ENCODE assay signal across 10 mouse cellular contexts in the genomic region with DNA sequence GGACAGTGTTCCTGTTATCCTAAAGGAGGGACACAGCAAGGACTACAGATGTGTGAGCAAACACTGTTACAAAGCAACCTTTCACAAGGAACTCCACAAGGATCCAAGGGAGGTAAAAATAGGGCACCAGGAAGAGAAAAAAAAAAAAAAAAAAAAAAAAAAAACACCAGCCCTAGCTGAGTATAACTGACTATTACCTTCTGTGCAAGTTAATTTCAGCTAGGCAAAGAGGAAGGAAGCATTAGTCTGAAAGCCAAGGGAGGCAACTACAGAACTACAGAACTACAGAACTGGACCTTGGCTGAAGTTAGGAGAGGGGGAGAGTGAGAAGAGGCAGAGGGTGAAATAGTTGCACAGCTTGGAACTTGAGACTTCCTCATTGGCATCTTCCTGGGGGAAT. TPM values are rescaled to one million over a fixed set of nuclear protein-coding genes. Genes with fewer than 3 reads are reported as not detected.
DNase-seq lines count a peak whose midpoint lies in the region; ATAC-seq and TF ChIP-seq lines count a peak whose summit lies in the region.
"Had no signal": no experiment of that assay in that cellular context is flagged by ENCODE, and none has a peak within 500 bp of the region (broad histone marks: within the 10 kb centered on the region; RNA-seq: fewer than 3 reads in every experiment).

No protein-coding gene starts in this region.

- H3K9ac ChIP-seq in kidney, postnatal 0 days (ENCODE audit: low read depth, low read length) = peak overlapping the region; percentile 10; the same call in 1 of the 2 replicates
- H3K9ac ChIP-seq in MEL (ENCODE audit: control insufficient read depth, low read depth, low read length, poor library complexity, severe bottlenecking) = no peak overlapping the region
- H3K9ac ChIP-seq in heart, embryonic 15.5 days = no peak overlapping the region
- no peak overlapping the region for H3K9ac ChIP-seq in lung, postnatal 0 days (replicated peaks; ENCODE audit: low read depth)

- H3K9me3 ChIP-seq in kidney, postnatal 0 days (replicated peaks; ENCODE audit: low read length) = no peaks in the 10 kb centered on the region
- no peaks in the 10 kb centered on the region for H3K9me3 ChIP-seq in MEL (replicated peaks; ENCODE audit: insufficient read depth, low read length)
- H3K9me3 ChIP-seq in heart, embryonic 15.5 days (replicated peaks) = no peaks in the 10 kb centered on the region
- H3K9me3 ChIP-seq in lung, postnatal 0 days (ENCODE audit: low read length) = no peaks in the 10 kb centered on the region

- no peak for TF ChIP-seq RAD21 in MEL (IDR thresholded peaks at IDR 0.05; ENCODE audit: low read depth, low read length)

- no peaks in the 10 kb centered on the region for H3K36me3 ChIP-seq in kidney, postnatal 0 days (ENCODE audit: insufficient read depth, low read length)
- H3K36me3 ChIP-seq in MEL (ENCODE audit: control insufficient read depth in 1 of 2, insufficient read depth in 2 of 2, low read length in 2 of 2) = peaks cover 0 to 10% of the 10 kb centered on the region in 2 experiments; a peak in 2 of 4 replicates
- no peaks in the 10 kb centered on the region for H3K36me3 ChIP-seq in heart, embryonic 15.5 days
- no peaks in the 10 kb centered on the region for H3K36me3 ChIP-seq in lung, postnatal 0 days (ENCODE audit: insufficient read depth, low read length)

- DNase-seq in kidney, postnatal 0 days (ENCODE audit: low spot score) = peak; percentile 8
- no peak for DNase-seq in kidney, postnatal 4 days
- no peak for DNase-seq in MEL (ENCODE audit: low read depth, low spot score)
- DNase-seq in lung, postnatal 0 days (ENCODE audit: low spot score) = peak; percentile 8
- DNase-seq in thymus, adult 18-20 months = no peak
- DNase-seq in c-Kit-positive CD71-positive TER-119-positive erythroid progenitor cells, embryonic 14.5 days (ENCODE audit: low spot score) = no peak
- DNase-seq in layer of hippocampus, adult 9-11 months = no peak
- DNase-seq: adrenal gland, adult 2 months; right cerebral cortex, adult 18-20 months had no signal

- peaks cover 6% of the 10 kb centered on the region for H3K79me2 ChIP-seq in MEL (ENCODE audit: control insufficient read depth, insufficient read depth, low read length, poor library complexity)

- no peak overlapping the region for H3K4me3 ChIP-seq in kidney, postnatal 0 days (replicated peaks; ENCODE audit: low read depth, low read length)
- no peak overlapping the region for H3K4me3 ChIP-seq in MEL (ENCODE audit: control insufficient read depth in 1 of 2, insufficient read depth in 1 of 2, low read depth in 2 of 2, low read length in 2 of 2)
- H3K4me3 ChIP-seq in heart, embryonic 15.5 days = peak overlapping the region; percentile 63; the same call in 1 of the 2 replicates
- no peak overlapping the region for H3K4me3 ChIP-seq in lung, postnatal 0 days (ENCODE audit: low read depth, low read length)

- no peak for TF ChIP-seq POLR2A in MEL (IDR thresholded peaks at IDR 0.05; ENCODE audit: control insufficient read depth in 1 of 2, insufficient read depth in 1 of 2, low read depth in 1 of 2, low read length in 2 of 2, poor library complexity in 1 of 2)

- ATAC-seq in kidney, postnatal 0 days (replicated peaks; ENCODE audit: low FRiP score, low read depth) = no peak
- ATAC-seq in heart, embryonic 15.5 days (replicated peaks; ENCODE audit: insufficient number of reproducible peaks, insufficient read depth, low FRiP score, low read depth) = no peak
- no peak for ATAC-seq in lung, postnatal 0 days

- no peaks in the 10 kb centered on the region for H3K27me3 ChIP-seq in kidney, postnatal 0 days (ENCODE audit: insufficient read depth, low read length)
- no peaks in the 10 kb centered on the region for H3K27me3 ChIP-seq in MEL (ENCODE audit: control insufficient read depth in 1 of 2, insufficient read depth in 2 of 2, low read length in 2 of 2)
- H3K27me3 ChIP-seq in heart, embryonic 15.5 days = no peaks in the 10 kb centered on the region
- no peaks in the 10 kb centered on the region for H3K27me3 ChIP-seq in lung, postnatal 0 days (replicated peaks; ENCODE audit: insufficient read depth, low read length)

- H3K4me1 ChIP-seq in kidney, postnatal 0 days (replicated peaks; ENCODE audit: insufficient read depth, low read length) = no peaks in the 10 kb centered on the region
- peaks cover 0 to under 1% of the 10 kb centered on the region in 2 experiments; a peak in 1 of 4 replicates for H3K4me1 ChIP-seq in MEL (ENCODE audit: control insufficient read depth in 1 of 2, insufficient read depth in 2 of 2, low read length in 2 of 2)
- peaks cover 7% of the 10 kb centered on the region for H3K4me1 ChIP-seq in heart, embryonic 15.5 days (replicated peaks)
- H3K4me1 ChIP-seq in lung, postnatal 0 days (ENCODE audit: insufficient read depth, low read depth, low read length) = no peaks in the 10 kb centered on the region

- TF ChIP-seq CTCF in kidney, postnatal 0 days (IDR thresholded peaks at IDR 0.05; ENCODE audit: low read depth) = no peak
- TF ChIP-seq CTCF in MEL (IDR thresholded peaks at IDR 0.05 in 2 of 3, conservative IDR thresholded peaks at IDR 0.05 in 1 of 3; ENCODE audit: control insufficient read depth in 1 of 3, insufficient read depth in 1 of 3, low read depth in 2 of 3, low read length in 3 of 3, poor library complexity in 1 of 3, severe bottlenecking in 1 of 3) = no peak
- no peak for TF ChIP-seq CTCF in lung, postnatal 0 days (IDR thresholded peaks at IDR 0.05)

- peak overlapping the region; percentile 98 for H3K27ac ChIP-seq in kidney, postnatal 0 days
- H3K27ac ChIP-seq in MEL (ENCODE audit: control insufficient read depth, low read depth, low read length) = no peak overlapping the region
- peak overlapping the region; percentile 98 for H3K27ac ChIP-seq in heart, embryonic 15.5 days
- peak overlapping the region; percentile 97; the same call in 1 of the 2 replicates for H3K27ac ChIP-seq in lung, postnatal 0 days (ENCODE audit: low read length)

- peak overlapping the region; percentile 73; the same call in 1 of the 2 replicates for H3K4me2 ChIP-seq in kidney, postnatal 0 days (ENCODE audit: low read length)
- H3K4me2 ChIP-seq in heart, embryonic 15.5 days = peak overlapping the region; percentile 73
- H3K4me2 ChIP-seq in lung, postnatal 0 days (replicated peaks; ENCODE audit: low read depth, low read length) = no peak overlapping the region

- no peak for TF ChIP-seq EP300 in MEL (IDR thresholded peaks at IDR 0.05; ENCODE audit: low read depth in 1 of 2, low read length in 2 of 2)
- no peak for TF ChIP-seq EP300 in lung, postnatal 0 days (IDR thresholded peaks at IDR 0.05)

TF ChIP-seq in MEL, 35 proteins besides CTCF, POLR2A, EP300 and RAD21:
- TF ChIP-seq ZNF384 (IDR thresholded peaks at IDR 0.05; ENCODE audit: low read depth, low read length) (peak; percentile 56; the same call in 1 of the 2 replicates), E2F4 (IDR thresholded peaks at IDR 0.05; ENCODE audit: borderline replicate concordance, low read depth, low read length) (no peak), POLR2AphosphoS5 (IDR thresholded peaks at IDR 0.05; ENCODE audit: borderline replicate concordance, low read depth, low read length) (no peak)

RNA-seq across cellular contexts. Expression of a gene that starts 0.9 kb away (rescaled TPM):
- polyA plus RNA-seq in kidney, postnatal 0 days (2015; fragmentation: Nextera tagmentation; extraction: Ambion mirVana) = 42.4 and 47.8 TPM in 2 replicates
- total RNA-seq in MEL (2012; rRNA removed) = 16.6 and 17.5 TPM in 2 replicates
- 10 to 100 TPM in 1 of 2 experiments, not detected in 1; 12.1 TPM for polyA plus RNA-seq in MEL (2012; ENCODE audit: insufficient read depth in 1 of 2, insufficient read length in 2 of 2, low read depth in 1 of 2, low replicate concordance in 2 of 2, missing spikeins in 1 of 2)
- polyA plus RNA-seq in heart, embryonic 15.5 days (2015; fragmentation: Nextera tagmentation; extraction: Ambion mirVana) = 34.6 and 39.0 TPM in 2 replicates
- polyA plus RNA-seq in lung, postnatal 0 days (2015; fragmentation: Nextera tagmentation; extraction: Ambion mirVana) = 36.0 and 43.6 TPM in 2 replicates

RNA-seq across cellular contexts. Expression of a gene that starts 57.9 kb away (rescaled TPM):
- 41.2 and 45.9 TPM in 2 replicates for polyA plus RNA-seq in kidney, postnatal 0 days (2015; fragmentation: Nextera tagmentation; extraction: Ambion mirVana)
- total RNA-seq in MEL (2012; rRNA removed) = 22.3 and 27.4 TPM in 2 replicates
- polyA plus RNA-seq in MEL (2012; ENCODE audit: insufficient read depth in 1 of 2, insufficient read length in 2 of 2, low read depth in 1 of 2, low replicate concordance in 2 of 2, missing spikeins in 1 of 2) = 10 to 100 TPM in 1 of 2 experiments, not detected in 1; 23.1 TPM
- polyA plus RNA-seq in heart, embryonic 15.5 days (2015; fragmentation: Nextera tagmentation; extraction: Ambion mirVana) = 40.1 and 42.7 TPM in 2 replicates
- polyA plus RNA-seq in lung, postnatal 0 days (2015; fragmentation: Nextera tagmentation; extraction: Ambion mirVana) = 35.3 and 38.6 TPM in 2 replicates

Comparison
In these comparisons a context has a peak if more than half of its experiments do, and no peak if none do; other contexts are left out.
1. DNase-seq: peak in kidney, postnatal 0 days (single experiment) and lung, postnatal 0 days (single experiment); none in kidney, postnatal 4 days (0 of 2), MEL (single experiment), thymus, adult 18-20 months (0 of 2), c-Kit-positive CD71-positive TER-119-positive erythroid progenitor cells, embryonic 14.5 days (single experiment) and layer of hippocampus, adult 9-11 months (single experiment).